Mouse (Mus musculus) limb, embryonic 12.5 days (tissue): ENCODE results near the gene Glp2r. TPM values are rescaled to one million over a fixed set of nuclear protein-coding genes. Genes with fewer than 3 reads are reported as not detected.

Source experiments
- ATAC-seq: fragments of 200-750 bp; cut with Nextera tagmentation; 2 replicates; pipeline ENCODE4 v1.8.0; 2017; ENCODE audit warnings: low read depth, moderate TSS enrichment; ENCODE audit not compliant: insufficient number of reproducible peaks, insufficient read depth, low FRiP score, low TSS enrichment
- H3K27ac ChIP-seq: fragments of 300-500 bp; sonication (generic); 2 replicates; pipeline ENCODE4 v1.5.1; 2016; ENCODE audit warnings: mild to moderate bottlenecking, moderate library complexity
- H3K27me3 ChIP-seq: fragments of 300-500 bp; sonication (generic); 2 replicates; pipeline ENCODE4 v1.6.1; 2016; ENCODE audit warnings: mild to moderate bottlenecking, moderate library complexity
- H3K36me3 ChIP-seq: fragments of 300-500 bp; sonication (generic); 2 replicates; pipeline ENCODE4 v1.6.1; 2016; ENCODE audit warnings: mild to moderate bottlenecking, moderate library complexity
- H3K4me1 ChIP-seq: fragments of 300-500 bp; sonication (generic); replicated peaks from 2 replicates; pipeline ENCODE4 v1.6.1; 2016
- H3K4me2 ChIP-seq: fragments of 300-500 bp; sonication (generic); 2 replicates; pipeline ENCODE4 v1.6.1; 2016; ENCODE audit warnings: mild to moderate bottlenecking, moderate library complexity
- H3K4me3 ChIP-seq: fragments of 300-500 bp; sonication (generic); replicated peaks from 2 replicates; pipeline ENCODE4 v1.5.1; 2016; ENCODE audit warnings: mild to moderate bottlenecking
- H3K9ac ChIP-seq: fragments of 300-500 bp; sonication (generic); replicated peaks from 2 replicates; pipeline ENCODE4 v1.6.1; 2016; ENCODE audit warnings: mild to moderate bottlenecking, moderate library complexity
- H3K9me3 ChIP-seq: fragments of 300-500 bp; sonication (generic); 2 replicates; pipeline ENCODE4 v1.6.1; 2016; ENCODE audit warnings: mild to moderate bottlenecking, moderate library complexity
- WGBS: fragments of 180-500 bp; shearing (Covaris S2); methylation state at CpG from one replicate; pipeline ENCODE4 v1.1.7; 2016; 5-methylcytosine and 5-hydroxymethylcytosine counted together
- polyA plus RNA-seq: library from polyadenylated mRNA; unstranded; fragments of >200 nt; fragmentation: Nextera tagmentation; extraction: Ambion mirVana; gene quantifications from 2 replicates; pipeline ENCODE4 v1.2.1, GENCODE M21; 2016

Glp2r gene
- polyA plus RNA-seq, 1 experiment from 2014 or later, result not detected

DNA sequence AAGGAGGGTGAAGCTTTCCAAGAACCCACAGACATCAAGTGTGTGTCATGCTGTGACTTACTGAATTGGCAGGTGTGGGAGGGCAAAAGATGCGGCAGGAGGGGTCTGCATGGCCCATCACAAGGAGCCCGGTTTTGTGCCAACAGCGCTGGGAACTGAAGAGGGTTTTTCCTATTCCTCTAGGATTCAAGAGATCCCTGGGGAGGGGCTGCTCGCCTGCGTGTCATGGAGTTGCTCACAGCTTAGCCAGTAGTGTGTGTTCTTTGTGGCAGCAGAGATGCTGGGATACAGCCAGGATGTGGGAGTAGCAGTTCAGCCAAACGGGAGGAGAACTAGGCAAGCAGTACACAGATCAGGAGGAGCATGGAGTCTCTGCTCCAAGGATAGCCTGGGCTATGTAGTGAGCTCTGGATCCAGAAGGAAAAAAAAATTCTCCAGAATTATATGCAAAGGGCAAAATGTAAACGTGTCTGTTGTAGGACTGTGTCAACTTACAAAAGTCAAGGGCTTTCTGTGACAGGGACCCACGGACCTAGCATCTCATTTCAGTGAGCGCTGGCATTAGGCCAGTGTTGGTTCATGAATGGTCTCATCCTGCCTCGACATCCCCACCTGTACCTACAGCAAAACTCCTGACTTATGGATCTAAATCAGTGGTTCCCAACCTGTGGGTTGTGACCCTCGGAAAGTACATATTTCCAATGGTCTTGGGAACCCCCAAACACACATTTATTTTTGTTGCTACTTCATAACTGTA, 122.1 kb downstream of the Glp2r start:
- H3K4me3 ChIP-seq, result no peak overlapping the region
- H3K4me2 ChIP-seq, result no peak overlapping the region
- H3K9me3 ChIP-seq, result no peaks in the 10 kb centered on the region
- H3K27ac ChIP-seq, result no peak overlapping the region
- 0 out of 2 replicates have a peak, but pooled peaks cover 4% of the 10 kb centered on the region for H3K27me3 ChIP-seq
- no peak for ATAC-seq
- WGBS, result 81% methylated on average over 11 of the region's 11 CpGs
- H3K4me1 ChIP-seq, result peaks cover 13% of the 10 kb centered on the region
- H3K36me3 ChIP-seq, result no peaks in the 10 kb centered on the region
- no peak overlapping the region for H3K9ac ChIP-seq

GRCm38 (mm10) chr11:67647745-67648144, 123.2 kb downstream of the Glp2r start:
- Histone ChIP-seq H3K4me2 (no peak overlapping the region), H3K27ac (no peak overlapping the region), H3K9me3 (no peaks in the 10 kb centered on the region), H3K4me1 (peaks cover 7% of the 10 kb centered on the region; the same call in 1 of the 2 replicates), H3K36me3 (no peaks in the 10 kb centered on the region), H3K27me3 (0 out of 2 replicates have a peak, but pooled peaks cover 4% of the 10 kb centered on the region), H3K9ac (no peak overlapping the region), H3K4me3 (no peak overlapping the region)
- WGBS, result 29% methylated on average over 5 of the region's 5 CpGs
- no peak for ATAC-seq

- no peak overlapping the region for H3K4me3 ChIP-seq
- H3K4me2 ChIP-seq, result no peak overlapping the region
- no peak for ATAC-seq
- WGBS, result 92% methylated on average over 6 of the region's 6 CpGs
- H3K9ac ChIP-seq, result no peak overlapping the region
- H3K36me3 ChIP-seq, result no peaks in the 10 kb centered on the region
- H3K27me3 ChIP-seq, result no peaks in the 10 kb centered on the region
- H3K27ac ChIP-seq, result no peak overlapping the region
- no peaks in the 10 kb centered on the region for H3K4me1 ChIP-seq
- no peaks in the 10 kb centered on the region for H3K9me3 ChIP-seq
Measured at GRCm38 (mm10) chr11:67644632-67645149, 126.3 kb downstream of the Glp2r start.

GRCm38 (mm10) chr11:67643465-67643864, 127.5 kb downstream of the Glp2r start:
- WGBS, result 86% methylated on average over 3 of the region's 3 CpGs

GRCm38 (mm10) chr11:67642835-67643234, 128.1 kb downstream of the Glp2r start:
- H3K4me3 ChIP-seq, result no peak overlapping the region
- no peak overlapping the region for H3K27ac ChIP-seq
- no peak for ATAC-seq
- H3K4me2 ChIP-seq, result no peak overlapping the region
- WGBS, result 82% methylated on average over 5 of the region's 5 CpGs
- H3K9me3 ChIP-seq, result no peaks in the 10 kb centered on the region
- no peaks in the 10 kb centered on the region for H3K36me3 ChIP-seq
- H3K9ac ChIP-seq, result no peak overlapping the region
- no peaks in the 10 kb centered on the region for H3K27me3 ChIP-seq
- no peaks in the 10 kb centered on the region for H3K4me1 ChIP-seq

More at GRCm38 (mm10) chr11:67643465-67643864, 127.5 kb downstream of the Glp2r start:
- Histone ChIP-seq H3K4me1 (no peaks in the 10 kb centered on the region), H3K4me2 (no peak overlapping the region), H3K9ac (no peak overlapping the region), H3K36me3 (no peaks in the 10 kb centered on the region), H3K4me3 (no peak overlapping the region), H3K27ac (no peak overlapping the region), H3K9me3 (no peaks in the 10 kb centered on the region), H3K27me3 (no peaks in the 10 kb centered on the region)
- no peak for ATAC-seq

DNA sequence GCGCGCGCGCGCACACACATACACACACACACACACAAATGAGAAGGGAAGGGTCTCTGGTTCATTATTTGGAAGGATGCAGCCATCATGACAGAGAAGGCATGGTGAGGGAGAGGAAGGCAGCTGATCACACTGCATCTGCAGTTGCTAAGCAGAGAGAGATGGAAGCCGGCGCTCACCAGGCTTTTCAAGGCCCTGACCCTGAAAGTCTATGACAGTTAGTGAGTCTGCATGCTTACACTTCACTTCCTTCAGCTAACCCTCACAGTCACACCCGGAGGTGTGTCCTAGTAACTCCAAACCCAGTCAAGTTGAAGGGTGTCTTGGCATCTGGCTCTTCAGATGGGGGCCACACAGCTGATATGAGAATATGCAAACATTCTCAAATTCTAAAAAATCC, 128.5 kb downstream of the Glp2r start:
- no peaks in the 10 kb centered on the region for H3K4me1 ChIP-seq
- no peaks in the 10 kb centered on the region for H3K36me3 ChIP-seq
- H3K9ac ChIP-seq, result no peak overlapping the region; the same call in 1 of the 2 replicates
- no peak overlapping the region for H3K27ac ChIP-seq
- 98% methylated on average over 8 of the region's 8 CpGs for WGBS
- ATAC-seq, result no peak
- H3K27me3 ChIP-seq, result no peaks in the 10 kb centered on the region
- H3K4me2 ChIP-seq, result no peak overlapping the region
- H3K9me3 ChIP-seq, result no peaks in the 10 kb centered on the region
- H3K4me3 ChIP-seq, result no peak overlapping the region

GRCm38 (mm10) chr11:67640299-67640698, 130.7 kb downstream of the Glp2r start:
- ATAC-seq, result no peak
- no peak overlapping the region for H3K9ac ChIP-seq
- WGBS, result 92% methylated on average over 6 of the region's 6 CpGs
- no peaks in the 10 kb centered on the region for H3K36me3 ChIP-seq
- no peak overlapping the region for H3K27ac ChIP-seq
- H3K9me3 ChIP-seq, result no peaks in the 10 kb centered on the region
- 0 out of 2 replicates have a peak, but pooled peaks cover 3% of the 10 kb centered on the region for H3K4me1 ChIP-seq
- H3K4me2 ChIP-seq, result no peak overlapping the region
- H3K27me3 ChIP-seq, result no peaks in the 10 kb centered on the region
- no peak overlapping the region for H3K4me3 ChIP-seq

DNA sequence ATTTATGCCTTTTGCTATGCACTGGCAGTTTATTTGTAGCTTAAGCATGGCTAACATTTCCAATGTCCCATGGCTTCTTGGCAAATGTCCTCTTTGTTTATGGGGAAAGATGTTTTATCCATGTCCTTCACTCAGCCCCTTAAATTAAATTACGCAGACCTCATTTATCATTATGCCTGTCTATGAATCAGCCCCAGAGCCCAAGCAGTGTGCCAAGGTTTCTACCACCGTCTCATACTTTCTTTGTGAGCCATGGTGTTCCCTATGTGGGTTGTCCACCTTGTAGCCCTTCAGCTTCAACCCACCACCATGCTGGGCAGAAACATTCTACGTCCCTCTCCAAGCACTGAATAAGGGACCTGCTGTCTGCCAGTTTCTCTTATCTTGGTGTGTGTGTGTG, 132.6 kb downstream of the Glp2r start:
- 92% methylated on average over 3 of the region's 3 CpGs for WGBS
- no peak for ATAC-seq
- Histone ChIP-seq H3K27me3 (no peaks in the 10 kb centered on the region), H3K9ac (no peak overlapping the region), H3K4me2 (no peak overlapping the region), H3K27ac (no peak overlapping the region), H3K9me3 (no peaks in the 10 kb centered on the region), H3K4me1 (peaks cover 20% of the 10 kb centered on the region), H3K4me3 (no peak overlapping the region), H3K36me3 (no peaks in the 10 kb centered on the region)

DNA sequence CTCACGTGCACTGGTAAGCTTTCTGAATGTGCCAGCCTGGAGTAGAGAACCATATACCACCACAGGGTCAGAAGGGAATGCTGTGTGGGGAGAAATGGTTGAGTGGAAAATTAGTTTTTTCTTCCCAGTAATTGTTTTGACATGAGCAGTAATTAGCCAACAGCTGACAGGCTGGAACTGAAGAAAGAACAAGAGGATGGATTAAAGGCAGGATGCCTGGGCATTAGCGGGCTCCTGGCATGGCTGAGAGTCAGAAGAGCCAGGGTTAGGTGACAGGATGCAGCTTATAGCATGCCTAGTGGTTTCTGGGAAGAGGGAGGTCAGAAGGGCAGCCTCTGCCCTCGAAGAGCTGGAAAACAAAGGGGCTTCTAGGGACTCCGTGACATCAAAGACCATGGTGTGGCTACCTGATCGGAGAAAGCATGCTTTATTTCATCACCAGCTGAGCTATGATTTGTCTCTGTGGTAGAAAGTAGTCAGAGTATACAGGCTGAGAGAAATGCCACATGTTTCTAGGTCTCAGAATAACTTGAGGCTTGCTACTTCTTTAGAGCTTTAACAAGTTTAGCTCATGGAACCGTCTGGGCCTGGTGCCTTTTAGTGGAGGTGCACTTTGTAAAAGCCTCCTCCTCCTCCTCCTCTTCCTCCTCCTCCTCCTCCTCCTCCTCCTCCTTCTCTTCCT, 133.9 kb downstream of the Glp2r start:
- Histone ChIP-seq H3K36me3 (no peaks in the 10 kb centered on the region), H3K9ac (no peak overlapping the region), H3K9me3 (no peaks in the 10 kb centered on the region), H3K27ac (no peak overlapping the region), H3K4me1 (peaks cover 25% of the 10 kb centered on the region), H3K4me2 (no peak overlapping the region), H3K27me3 (no peaks in the 10 kb centered on the region), H3K4me3 (no peak overlapping the region)
- 60% methylated on average over 6 of the region's 6 CpGs for WGBS
- ATAC-seq, result no peak

DNA sequence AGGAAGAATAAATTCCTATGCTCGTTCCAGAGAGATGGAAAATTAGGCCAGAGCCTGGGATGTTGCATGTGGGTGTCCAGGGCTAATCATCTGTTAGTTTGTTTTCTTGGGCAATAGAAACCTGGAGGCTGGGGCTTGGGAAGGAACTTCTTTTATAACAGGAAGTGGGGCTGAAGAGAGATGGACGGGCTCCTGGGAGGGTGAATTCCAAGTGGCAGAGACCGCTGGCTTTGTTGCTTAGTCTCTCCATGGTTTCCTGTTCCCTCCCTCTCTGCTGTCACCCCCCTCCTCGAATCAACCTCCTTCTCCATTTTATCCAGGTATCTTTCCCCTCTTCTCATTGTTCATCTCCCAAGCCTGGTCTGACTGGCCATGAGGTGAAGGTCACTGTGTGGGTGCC, 134.8 kb downstream of the Glp2r start:
- H3K9me3 ChIP-seq, result no peaks in the 10 kb centered on the region
- H3K27ac ChIP-seq, result no peak overlapping the region
- no peaks in the 10 kb centered on the region for H3K27me3 ChIP-seq
- 56% methylated on average over 4 of the region's 4 CpGs for WGBS
- H3K4me2 ChIP-seq, result no peak overlapping the region
- peaks cover 25% of the 10 kb centered on the region for H3K4me1 ChIP-seq
- H3K9ac ChIP-seq, result no peak overlapping the region
- H3K4me3 ChIP-seq, result no peak overlapping the region
- ATAC-seq, result no peak
- no peaks in the 10 kb centered on the region for H3K36me3 ChIP-seq

DNA sequence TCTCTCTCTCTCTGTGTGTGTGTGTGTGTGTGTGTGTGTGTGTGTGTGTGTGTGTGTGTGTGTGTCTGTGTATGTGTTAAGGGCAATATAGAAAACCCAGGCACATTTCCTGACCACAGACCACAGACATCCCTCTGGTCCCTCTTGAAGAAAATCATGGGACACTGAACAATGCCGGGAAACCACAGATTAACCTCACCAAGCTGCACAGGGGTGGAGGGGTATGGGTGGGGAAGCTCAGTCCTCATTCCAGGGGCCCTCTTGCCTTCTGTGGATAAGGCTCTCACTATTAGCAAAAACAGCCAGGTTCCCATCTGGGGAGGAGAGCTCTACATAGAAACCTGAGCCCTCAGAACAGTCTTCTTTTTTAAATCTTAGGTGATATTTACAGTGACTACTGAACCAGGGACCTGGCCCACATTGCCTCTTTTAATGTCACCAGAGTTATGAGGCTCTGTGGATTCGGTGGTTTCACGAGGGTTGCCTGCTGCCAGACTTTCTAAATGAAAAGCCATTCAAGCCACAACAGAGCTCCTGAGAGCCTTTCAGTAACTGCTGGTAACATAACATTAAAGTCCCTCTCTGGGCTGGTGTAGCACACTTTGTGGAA, 137.2 kb downstream of the Glp2r start:
- H3K27me3 ChIP-seq, result no peaks in the 10 kb centered on the region
- H3K4me1 ChIP-seq, result peaks cover 25% of the 10 kb centered on the region
- no peak overlapping the region for H3K9ac ChIP-seq
- no peak overlapping the region for H3K4me3 ChIP-seq
- H3K36me3 ChIP-seq, result no peaks in the 10 kb centered on the region
- peak; percentile 73 for ATAC-seq
- H3K9me3 ChIP-seq, result no peaks in the 10 kb centered on the region
- peak overlapping the region; percentile 80 for H3K27ac ChIP-seq
- no peak overlapping the region for H3K4me2 ChIP-seq
- WGBS, result 43% methylated on average over 3 of the region's 3 CpGs
